Mouse (Mus musculus): Measurements from ENCODE around the gene Nr1h4.

DNA sequence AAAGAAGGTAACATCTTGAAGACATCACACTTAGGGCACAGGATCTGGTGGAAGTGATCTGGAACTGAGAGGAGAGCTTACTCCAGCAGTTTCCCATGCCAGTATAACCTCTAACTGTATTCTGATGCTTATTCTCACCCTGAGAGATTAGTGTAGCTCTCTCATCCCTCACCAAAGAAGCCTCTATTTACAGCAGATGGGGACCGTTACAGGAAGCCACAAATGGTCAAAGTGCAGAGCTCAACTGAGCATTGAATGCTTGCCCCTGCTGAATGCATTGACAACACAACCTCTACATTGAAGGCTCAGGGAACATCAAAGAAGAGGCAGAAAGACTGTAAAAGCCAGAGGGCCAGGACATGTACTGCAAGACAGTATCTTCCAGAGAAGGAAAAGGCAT lies 125.8 kb downstream of the Nr1h4 start:
- no peak for TF ChIP-seq CTCF (IDR thresholded peaks at IDR 0.05; ENCODE audit: insufficient read depth, low read depth, low read length)
- no peak for TF ChIP-seq POLR2A (IDR thresholded peaks at IDR 0.05; ENCODE audit: insufficient read depth, low read depth, low read length)
